9 mouse cellular contexts compared by ENCODE assay signal in genomic region chr1:43501920-43502791, GRCm38 (mm10). TPM values are rescaled to one million over a fixed set of nuclear protein-coding genes. Genes with fewer than 3 reads are reported as not detected.
DNase-seq lines count a peak whose midpoint lies in the region; ATAC-seq lines count a peak whose summit lies in the region.
"Had no signal": no experiment of that assay in that cellular context is flagged by ENCODE, and none has a peak within 500 bp of the region (broad histone marks: within the 10 kb centered on the region; RNA-seq: fewer than 3 reads in every experiment).

No protein-coding gene starts in this region.

- H3K4me2 ChIP-seq in liver, embryonic 12.5 days, result no peak overlapping the region
- H3K4me2 ChIP-seq in liver, embryonic 11.5 days, result no peak overlapping the region
- H3K4me2 ChIP-seq: hindbrain, embryonic 13.5 days had no signal

- no peaks in the 10 kb centered on the region for H3K27me3 ChIP-seq in liver, embryonic 12.5 days (replicated peaks)
- no peaks in the 10 kb centered on the region for H3K27me3 ChIP-seq in liver, embryonic 11.5 days (replicated peaks; ENCODE audit: control insufficient read depth, insufficient read depth, low read length)
- H3K27me3 ChIP-seq: hindbrain, embryonic 13.5 days had no signal

- no peak overlapping the region for H3K9ac ChIP-seq in liver, embryonic 12.5 days
- no peak overlapping the region for H3K9ac ChIP-seq in liver, embryonic 11.5 days (ENCODE audit: low read depth, low read length)
- H3K9ac ChIP-seq: hindbrain, embryonic 13.5 days had no signal

- H3K4me1 ChIP-seq in liver, embryonic 12.5 days, result peaks cover 59% of the 10 kb centered on the region
- H3K4me1 ChIP-seq in liver, embryonic 11.5 days (replicated peaks; ENCODE audit: control insufficient read depth, insufficient read depth, low read length), result peaks cover 22% of the 10 kb centered on the region

- H3K9me3 ChIP-seq in liver, embryonic 12.5 days (replicated peaks), result no peaks in the 10 kb centered on the region
- no peaks in the 10 kb centered on the region for H3K9me3 ChIP-seq in liver, embryonic 11.5 days (ENCODE audit: control insufficient read depth, low read length)
- H3K9me3 ChIP-seq: hindbrain, embryonic 13.5 days had no signal

- 58% methylated on average over 10 of the region's 10 CpGs for WGBS in liver, embryonic 12.5 days (ENCODE audit: insufficient replicate concordance)
- 61% methylated on average over 10 of the region's 10 CpGs for WGBS in liver, embryonic 11.5 days

- DNase-seq in adrenal gland, adult 2 months, result peak; percentile 70
- DNase-seq in adrenal gland, postnatal 4 days (ENCODE audit: low spot score in 2 of 2), result no peak
- no peak for DNase-seq in liver, embryonic 11.5 days (ENCODE audit: low spot score)
- peak; percentile 16 for DNase-seq in kidney, postnatal 10 days
- peak; percentile 35 to 54 for DNase-seq in right cerebral cortex, postnatal 10 days (ENCODE audit: low spot score in 2 of 2)
- no peak for DNase-seq in thymus, postnatal 25 days

- no peak overlapping the region for H3K4me3 ChIP-seq in liver, embryonic 12.5 days
- no peak overlapping the region for H3K4me3 ChIP-seq in liver, embryonic 11.5 days (ENCODE audit: low read depth, low read length)
- H3K4me3 ChIP-seq: hindbrain, embryonic 13.5 days had no signal

- peak overlapping the region; percentile 26; the same call in 1 of the 2 replicates for H3K27ac ChIP-seq in liver, embryonic 12.5 days
- H3K27ac ChIP-seq in liver, embryonic 11.5 days (ENCODE audit: low read depth, low read length), result no peak overlapping the region
- H3K27ac ChIP-seq: hindbrain, embryonic 13.5 days had no signal

- H3K36me3 ChIP-seq in liver, embryonic 12.5 days, result no peaks in the 10 kb centered on the region
- H3K36me3 ChIP-seq in liver, embryonic 11.5 days (ENCODE audit: control insufficient read depth, insufficient read depth, low read length), result no peaks in the 10 kb centered on the region
- H3K36me3 ChIP-seq: hindbrain, embryonic 13.5 days had no signal

- ATAC-seq in liver, embryonic 12.5 days, result no peak; the same call in 1 of the 2 replicates
- ATAC-seq in liver, embryonic 11.5 days (replicated peaks; ENCODE audit: low FRiP score), result no peak
- no peak for ATAC-seq in activated CD4-positive, CD25-positive, alpha-beta regulatory T cell, adult 4 months

RNA-seq across cellular contexts. Expression of gene Nck2, which starts 57.8 kb away (rescaled TPM):
- 10 to 100 TPM; 25.5 to 29.4 TPM for total RNA-seq in adrenal gland, adult 2 months (2021)
- 30.5 and 33.4 TPM in 2 replicates for polyA plus RNA-seq in adrenal gland, adult 2 months (2012; rRNA removed)
- 10 to 100 TPM; 38.6 to 46.3 TPM for total RNA-seq in adrenal gland, postnatal 4 days (2021)
- polyA plus RNA-seq in liver, embryonic 12.5 days (2016; fragmentation: Nextera tagmentation; extraction: Ambion mirVana), result 20.3 and 20.4 TPM in 2 replicates
- polyA plus RNA-seq in liver, embryonic 11.5 days (2014; fragmentation: Nextera tagmentation; extraction: Ambion mirVana), result 24.5 and 26.0 TPM in 2 replicates
- 10 to 100 TPM; 18.5 to 24.0 TPM for polyA plus RNA-seq in activated CD4-positive, CD25-positive, alpha-beta regulatory T cell, adult 4 months (2017; shearing (Covaris generic))

Comparison
In these comparisons a context has a peak if more than half of its experiments do, and no peak if none do; other contexts are left out.
1. DNase-seq: peak in adrenal gland, adult 2 months (single experiment), kidney, postnatal 10 days (single experiment) and right cerebral cortex, postnatal 10 days (2 of 2); none in adrenal gland, postnatal 4 days (0 of 2), liver, embryonic 11.5 days (single experiment) and thymus, postnatal 25 days (single experiment).